Mouse (Mus musculus): ENCODE results near the gene Tgfb1i1.

The Tgfb1i1 gene

GRCm38 (mm10) chr7:128244410-128245025 is 2.1 kb upstream of the Tgfb1i1 start:
- no peak for DNase-seq (ENCODE audit: low spot score)

GRCm38 (mm10) chr7:128245547-128245946 is 1.1 kb upstream of the Tgfb1i1 start:
- DNase-seq (ENCODE audit: low spot score), result no peak

- peak; percentile 64 for DNase-seq (ENCODE audit: low spot score)
Observed at GRCm38 (mm10) chr7:128247443-128247842, 831 bp downstream of the Tgfb1i1 start.

GRCm38 (mm10) chr7:128248081-128249042 is 1.8 kb downstream of the Tgfb1i1 start:
- DNase-seq (ENCODE audit: low spot score), result no peak

- no peak for DNase-seq (ENCODE audit: low spot score)
Observed at GRCm38 (mm10) chr7:128249998-128250397, 3.4 kb downstream of the Tgfb1i1 start.

- no peak for DNase-seq (ENCODE audit: low spot score)
Observed at GRCm38 (mm10) chr7:128251946-128252345, 5.3 kb downstream of the Tgfb1i1 start.

GRCm38 (mm10) chr7:128252609-128253008 is 6.0 kb downstream of the Tgfb1i1 start:
- DNase-seq (ENCODE audit: low spot score), result peak; percentile 59

GRCm38 (mm10) chr7:128254978-128255377 is 8.4 kb downstream of the Tgfb1i1 start:
- DNase-seq (ENCODE audit: low spot score), result no peak

GRCm38 (mm10) chr7:128255757-128256156 is 9.1 kb downstream of the Tgfb1i1 start:
- no peak for DNase-seq (ENCODE audit: low spot score)

- DNase-seq (ENCODE audit: low spot score), result no peak
Observed at GRCm38 (mm10) chr7:128256783-128257334, 10.2 kb downstream of the Tgfb1i1 start.

- DNase-seq (ENCODE audit: low spot score), result no peak
Observed at GRCm38 (mm10) chr7:128265411-128265810, 18.8 kb downstream of the Tgfb1i1 start, which contains the start of gene Slc5a2. Gene Slc5a2, plus strand, starts transcription at chr7:128265657.

GRCm38 (mm10) chr7:128266056-128266455 is 19.4 kb downstream of the Tgfb1i1 start:
- no peak for DNase-seq (ENCODE audit: low spot score)

GRCm38 (mm10) chr7:128267391-128267790 is 20.8 kb downstream of the Tgfb1i1 start:
- no peak for DNase-seq (ENCODE audit: low spot score)

GRCm38 (mm10) chr7:128267813-128268212 is 21.2 kb downstream of the Tgfb1i1 start:
- DNase-seq (ENCODE audit: low spot score), result no peak

- DNase-seq (ENCODE audit: low spot score), result no peak
Observed at GRCm38 (mm10) chr7:128270431-128270850, 23.8 kb downstream of the Tgfb1i1 start.

GRCm38 (mm10) chr7:128271496-128271895 is 24.9 kb downstream of the Tgfb1i1 start:
- DNase-seq (ENCODE audit: low spot score), result no peak

GRCm38 (mm10) chr7:128276051-128276450 is 29.4 kb downstream of the Tgfb1i1 start:
- DNase-seq (ENCODE audit: low spot score), result no peak

GRCm38 (mm10) chr7:128279750-128280149 is 33.1 kb downstream of the Tgfb1i1 start:
- no peak for DNase-seq (ENCODE audit: low spot score)

GRCm38 (mm10) chr7:128281765-128282164 is 35.2 kb downstream of the Tgfb1i1 start:
- no peak for DNase-seq (ENCODE audit: low spot score)

- DNase-seq (ENCODE audit: low spot score), result no peak
Observed at GRCm38 (mm10) chr7:128282532-128283244, 36.1 kb downstream of the Tgfb1i1 start.

- no peak for DNase-seq (ENCODE audit: low spot score)
Observed at GRCm38 (mm10) chr7:128284047-128284446, 37.4 kb downstream of the Tgfb1i1 start.

- DNase-seq (ENCODE audit: low spot score), result no peak
Observed at GRCm38 (mm10) chr7:128285060-128285459, 38.4 kb downstream of the Tgfb1i1 start.

Measured in T-cell, adult 2 months (primary cell).